Mouse (Mus musculus): ENCODE results near the gene Ostn. TPM values are rescaled to one million over a fixed set of nuclear protein-coding genes. Genes with fewer than 3 reads are reported as not detected.

Gene Ostn
- total and polyA plus RNA-seq, 2 experiments, result not detected

GRCm38 (mm10) chr16:27387634-27388611 is 80.6 kb downstream of the Ostn start:
- no peaks in the 10 kb centered on the region for H3K27me3 ChIP-seq (ENCODE audit: control insufficient read depth, insufficient read depth, low read length)
- H3K4me3 ChIP-seq (ENCODE audit: insufficient read depth, low read depth, low read length), result peak overlapping the region; percentile 99
- no peaks in the 10 kb centered on the region for H3K36me3 ChIP-seq (ENCODE audit: control insufficient read depth, insufficient read depth, low read length)
- 12% methylated on average over 12 of the region's 12 CpGs for WGBS
- peaks cover 16% of the 10 kb centered on the region for H3K79me2 ChIP-seq (ENCODE audit: control insufficient read depth, insufficient read depth, low read length)
- H3K4me1 ChIP-seq (ENCODE audit: control insufficient read depth, insufficient read depth, low read length), result peaks cover 12% of the 10 kb centered on the region; the same call in 1 of the 2 replicates
- H3K27ac ChIP-seq (replicated peaks; ENCODE audit: insufficient read depth, low read depth, low read length), result peak overlapping the region; percentile 79
- no peak for TF ChIP-seq POLR2A (IDR thresholded peaks at IDR 0.05; ENCODE audit: extremely low read depth, insufficient read depth, low read length)
- peak; percentile 94 for DNase-seq (ENCODE audit: extremely low read depth, low read depth, low spot score)
- H3K9ac ChIP-seq (ENCODE audit: low read depth, low read length), result peak overlapping the region; percentile 49; the same call in 1 of the 2 replicates

DNA sequence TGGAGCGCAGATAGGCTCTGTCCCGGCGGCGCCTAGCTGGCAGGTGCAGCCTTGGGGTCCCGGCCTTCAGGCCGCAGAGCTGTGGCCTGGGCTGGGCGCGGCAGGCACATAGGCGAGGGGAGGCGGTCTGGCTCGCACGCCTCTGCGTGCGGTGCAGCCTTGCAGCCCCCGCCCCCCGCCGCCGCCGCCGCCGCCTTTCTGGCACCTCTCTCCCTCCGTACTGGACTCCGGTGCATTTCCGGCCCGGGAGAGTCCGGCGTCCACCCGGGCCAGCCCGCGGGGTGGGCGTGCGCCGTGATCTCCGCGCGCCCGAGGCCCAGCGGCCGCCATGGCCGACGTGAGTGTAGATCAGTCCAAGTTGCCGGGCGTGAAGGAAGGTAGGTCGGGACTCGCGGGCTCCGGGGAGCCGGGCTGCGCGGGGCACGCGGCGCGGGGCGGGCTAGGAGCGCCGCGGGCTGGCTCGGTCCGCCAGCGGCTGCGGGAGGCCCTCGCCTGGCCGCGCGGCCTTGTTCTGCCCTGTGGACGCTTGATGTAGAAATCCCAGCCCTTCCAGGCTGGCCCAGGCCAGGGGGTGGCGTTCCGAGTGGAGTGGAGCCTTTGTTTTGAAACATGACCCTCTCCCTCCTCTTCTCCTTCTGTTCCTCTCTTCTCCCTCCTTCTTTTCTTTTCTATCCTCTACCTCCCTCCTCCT is 81.6 kb downstream of the Ostn start, which contains the start of gene Ccdc50:
TSS of gene Ccdc50 (plus strand) at position 109 of the 691 bp plus-strand sequence.
- Histone ChIP-seq H3K36me3 (ENCODE audit: control insufficient read depth, insufficient read depth, low read length) (no peaks in the 10 kb centered on the region), H3K4me3 (ENCODE audit: insufficient read depth, low read depth, low read length) (peak within 1 kb of the TSS; percentile 99), H3K9ac (ENCODE audit: low read depth, low read length) (peak within 1 kb of the TSS; percentile 100), H3K4me1 (ENCODE audit: control insufficient read depth, insufficient read depth, low read length) (peaks cover 12% of the 10 kb centered on the region; the same call in 1 of the 2 replicates), H3K79me2 (ENCODE audit: control insufficient read depth, insufficient read depth, low read length) (peaks cover 20% of the 10 kb centered on the region), H3K27me3 (ENCODE audit: control insufficient read depth, insufficient read depth, low read length) (no peaks in the 10 kb centered on the region), H3K27ac (replicated peaks; ENCODE audit: insufficient read depth, low read depth, low read length) (peak within 1 kb of the TSS; percentile 97)
- TF ChIP-seq CTCF (IDR thresholded peaks at IDR 0.05; ENCODE audit: low read depth, low read length), result 0 out of 2 replicates have a peak, but pooled peaks have one; percentile 11
- TF ChIP-seq POLR2A (IDR thresholded peaks at IDR 0.05; ENCODE audit: extremely low read depth, insufficient read depth, low read length), result 0 out of 2 replicates have a peak, but pooled peaks have one; percentile 2
- under 1% methylated on average over 65 of the region's 69 CpGs for WGBS
- peak; percentile 62 for DNase-seq (ENCODE audit: extremely low read depth, low read depth, low spot score)

GRCm38 (mm10) chr16:27389534-27390282 is 82.4 kb downstream of the Ostn start:
- no peaks in the 10 kb centered on the region for H3K27me3 ChIP-seq (ENCODE audit: control insufficient read depth, insufficient read depth, low read length)
- H3K9ac ChIP-seq (ENCODE audit: low read depth, low read length), result peak overlapping the region; percentile 100
- peaks cover 12% of the 10 kb centered on the region; the same call in 1 of the 2 replicates for H3K4me1 ChIP-seq (ENCODE audit: control insufficient read depth, insufficient read depth, low read length)
- no peak for TF ChIP-seq CTCF (IDR thresholded peaks at IDR 0.05; ENCODE audit: low read depth, low read length)
- no peak for TF ChIP-seq POLR2A (IDR thresholded peaks at IDR 0.05; ENCODE audit: extremely low read depth, insufficient read depth, low read length)
- H3K36me3 ChIP-seq (ENCODE audit: control insufficient read depth, insufficient read depth, low read length), result no peaks in the 10 kb centered on the region
- peaks cover 20% of the 10 kb centered on the region for H3K79me2 ChIP-seq (ENCODE audit: control insufficient read depth, insufficient read depth, low read length)
- peak overlapping the region; percentile 97 for H3K27ac ChIP-seq (replicated peaks; ENCODE audit: insufficient read depth, low read depth, low read length)
- H3K4me3 ChIP-seq (ENCODE audit: insufficient read depth, low read depth, low read length), result peak overlapping the region; percentile 99
- peak; percentile 29 for DNase-seq (ENCODE audit: extremely low read depth, low read depth, low spot score)
- WGBS, result 19% methylated on average over 7 of the region's 7 CpGs

DNA sequence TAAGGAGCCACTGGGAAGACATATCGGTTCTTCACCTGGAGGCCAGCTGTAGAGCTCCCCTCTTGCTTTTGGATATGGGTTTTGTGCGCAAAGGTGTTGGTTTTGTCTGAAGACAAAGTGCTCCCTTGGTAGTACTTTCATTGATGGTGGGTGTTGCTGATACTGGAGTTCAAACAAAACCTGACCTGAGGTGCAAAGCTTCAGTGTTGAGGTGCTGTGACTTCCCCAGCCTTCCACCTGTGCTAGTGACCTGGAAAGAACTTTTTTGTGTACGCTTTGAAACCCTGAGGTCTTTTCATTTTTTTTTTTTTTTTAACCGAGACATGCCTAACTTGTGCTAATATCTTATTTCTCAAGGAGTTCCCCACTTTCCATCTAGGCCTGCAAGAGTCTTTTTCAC is 83.0 kb downstream of the Ostn start:
- H3K9ac ChIP-seq (ENCODE audit: low read depth, low read length), result no peak overlapping the region
- WGBS, result 55% methylated on average over 4 of the region's 4 CpGs
- DNase-seq (ENCODE audit: extremely low read depth, low read depth, low spot score), result peak; percentile 47

GRCm38 (mm10) chr16:27391845-27392244 is 84.6 kb downstream of the Ostn start:
- Histone ChIP-seq H3K4me1 (ENCODE audit: control insufficient read depth, insufficient read depth, low read length) (peaks cover 14% of the 10 kb centered on the region; the same call in 1 of the 2 replicates), H3K27me3 (ENCODE audit: control insufficient read depth, insufficient read depth, low read length) (no peaks in the 10 kb centered on the region), H3K27ac (replicated peaks; ENCODE audit: insufficient read depth, low read depth, low read length) (no peak overlapping the region), H3K9ac (ENCODE audit: low read depth, low read length) (no peak overlapping the region), H3K79me2 (ENCODE audit: control insufficient read depth, insufficient read depth, low read length) (peaks cover 25% of the 10 kb centered on the region), H3K4me3 (ENCODE audit: insufficient read depth, low read depth, low read length) (no peak overlapping the region), H3K36me3 (ENCODE audit: control insufficient read depth, insufficient read depth, low read length) (no peaks in the 10 kb centered on the region)
- 55% methylated on average over 2 of the region's 2 CpGs for WGBS
- peak; percentile 34 for DNase-seq (ENCODE audit: extremely low read depth, low read depth, low spot score)
- TF ChIP-seq POLR2A (IDR thresholded peaks at IDR 0.05; ENCODE audit: extremely low read depth, insufficient read depth, low read length) (no peak), CTCF (IDR thresholded peaks at IDR 0.05; ENCODE audit: low read depth, low read length) (no peak)

More for the DNA sequence above, 83.0 kb downstream of the Ostn start:
- H3K27me3 ChIP-seq (ENCODE audit: control insufficient read depth, insufficient read depth, low read length), result no peaks in the 10 kb centered on the region
- peaks cover 22% of the 10 kb centered on the region for H3K79me2 ChIP-seq (ENCODE audit: control insufficient read depth, insufficient read depth, low read length)
- TF ChIP-seq POLR2A (IDR thresholded peaks at IDR 0.05; ENCODE audit: extremely low read depth, insufficient read depth, low read length), result no peak
- no peak for TF ChIP-seq CTCF (IDR thresholded peaks at IDR 0.05; ENCODE audit: low read depth, low read length)
- H3K4me1 ChIP-seq (ENCODE audit: control insufficient read depth, insufficient read depth, low read length), result peaks cover 13% of the 10 kb centered on the region; the same call in 1 of the 2 replicates
- H3K36me3 ChIP-seq (ENCODE audit: control insufficient read depth, insufficient read depth, low read length), result no peaks in the 10 kb centered on the region
- H3K4me3 ChIP-seq (ENCODE audit: insufficient read depth, low read depth, low read length), result peak overlapping the region; percentile 28; the same call in 1 of the 2 replicates
- no peak overlapping the region for H3K27ac ChIP-seq (replicated peaks; ENCODE audit: insufficient read depth, low read depth, low read length)
